Mouse (Mus musculus) small intestine, adult 2 months (tissue): ENCODE data around the gene Tenm3.

Experiments used
- CTCF ChIP-seq: fragments of 200-500 bp; IDR thresholded peaks from 2 replicates; pipeline ENCODE4 v1.5.1; 2012; ENCODE audit warnings: low read depth, mild to moderate bottlenecking, control low read depth, inconsistent platforms, low read length, moderate library complexity, mixed read lengths; ENCODE audit not compliant: insufficient replicate concordance, insufficient read length; ENCODE audit errors: extremely low read depth
- POLR2A ChIP-seq: fragments of 200-500 bp; IDR thresholded peaks from 2 replicates; pipeline ENCODE4 v1.6.1; 2012; ENCODE audit warnings: low read depth, mild to moderate bottlenecking, control low read depth, inconsistent platforms, low read length, moderate library complexity

DNA sequence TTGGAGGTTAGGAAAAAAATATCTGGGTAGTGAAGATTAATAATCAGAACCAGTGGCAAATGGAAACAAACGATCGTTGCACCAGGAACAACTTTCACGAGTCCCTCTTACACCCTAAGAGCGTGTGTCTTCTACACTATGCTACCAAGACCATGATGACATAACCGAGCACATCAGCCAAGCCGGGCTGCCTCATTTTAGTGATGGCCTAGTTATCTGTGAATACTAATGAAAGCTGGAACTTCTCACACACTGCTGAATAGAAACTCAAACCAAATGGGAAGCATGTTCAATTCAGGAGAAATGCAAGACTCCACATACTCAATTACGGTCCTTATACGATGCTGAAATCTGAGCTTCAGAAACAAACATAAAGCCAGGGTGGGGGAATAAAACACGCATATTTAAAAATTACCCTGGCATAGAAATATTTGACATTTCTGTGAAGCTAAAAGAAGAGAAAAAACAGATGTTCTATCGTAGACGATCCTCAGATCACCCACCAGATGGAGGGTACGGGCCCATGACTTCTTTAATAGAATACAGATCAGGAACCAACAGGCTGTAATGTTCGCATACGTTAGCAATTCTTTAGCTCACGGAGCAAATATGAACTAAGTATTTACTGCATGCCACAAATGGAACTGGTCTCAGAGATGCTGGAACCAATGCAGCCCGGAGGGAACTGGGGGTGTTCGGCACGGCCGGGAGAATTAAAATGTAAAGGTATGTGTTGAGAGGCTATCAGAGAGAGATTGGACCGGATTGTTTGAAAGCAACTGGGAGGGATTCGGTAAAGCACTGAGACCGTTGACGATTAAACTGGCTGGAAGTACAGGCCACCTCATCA lies 393.1 kb downstream of the Tenm3 start:
- TF ChIP-seq CTCF (no peak), POLR2A (no peak)
